Mouse (Mus musculus) midbrain, embryonic 10.5 days (tissue): ENCODE results near the gene Col8a1. TPM values are rescaled to one million over a fixed set of nuclear protein-coding genes. Genes with fewer than 3 reads are reported as not detected.

Experiments used
- DNase-seq: peaks from one replicate; pipeline ENCODE4 v3.0.0-alpha.2; 2017; ENCODE audit warnings: low spot score
- H3K27ac ChIP-seq: fragments of 300-500 bp; sonication (generic); replicated peaks from 2 replicates; pipeline ENCODE4 v1.5.1; 2016; ENCODE audit warnings: mild to moderate bottlenecking
- H3K27me3 ChIP-seq: fragments of 300-500 bp; sonication (generic); 2 replicates; pipeline ENCODE4 v1.6.1; 2016; ENCODE audit warnings: low read depth, mild to moderate bottlenecking; ENCODE audit not compliant: poor library complexity, severe bottlenecking
- H3K36me3 ChIP-seq: fragments of 300-500 bp; sonication (generic); 2 replicates; pipeline ENCODE4 v1.6.1; 2016; ENCODE audit warnings: mild to moderate bottlenecking, moderate library complexity
- H3K4me1 ChIP-seq: fragments of 300-500 bp; sonication (generic); 2 replicates; pipeline ENCODE4 v1.6.1; 2016
- H3K4me3 ChIP-seq: fragments of 300-500 bp; sonication (generic); 2 replicates; pipeline ENCODE4 v1.5.1; 2016; ENCODE audit warnings: mild to moderate bottlenecking, moderate library complexity
- H3K9me3 ChIP-seq: fragments of 300-500 bp; sonication (generic); replicated peaks from 2 replicates; pipeline ENCODE4 v1.6.1; 2016; ENCODE audit warnings: mild to moderate bottlenecking
- WGBS: fragments of 180-500 bp; shearing (Covaris S2); methylation state at CpG from one replicate; pipeline ENCODE4 v1.1.7; 2016; 5-methylcytosine and 5-hydroxymethylcytosine counted together
- polyA plus RNA-seq: library from polyadenylated mRNA; unstranded; fragments of >200 nt; fragmentation: Nextera tagmentation; extraction: Ambion mirVana; gene quantifications from 2 replicates; pipeline ENCODE4 v1.2.1, GENCODE M21; 2016

Col8a1 gene
- 0.33 and 1.1 TPM in 2 replicates for polyA plus RNA-seq

GRCm38 (mm10) chr16:57754526-57755125 is at the start of gene Col8a1:
Gene Col8a1 (minus strand): TSS chr16:57754737.
- peak; percentile 22 for DNase-seq
- Histone ChIP-seq H3K4me3 (peak within 1 kb of the TSS; percentile 58), H3K27me3 (peaks cover 25% of the 10 kb centered on the region), H3K36me3 (no peaks in the 10 kb centered on the region), H3K9me3 (no peaks in the 10 kb centered on the region), H3K27ac (peak within 1 kb of the TSS; percentile 57), H3K4me1 (peaks cover 23% of the 10 kb centered on the region)
- WGBS, result 4% methylated on average over 19 of the region's 19 CpGs

GRCm38 (mm10) chr16:57801886-57802285 is 47.3 kb upstream of the Col8a1 start:
- WGBS, result 98% methylated on average over 2 of the region's 2 CpGs

GRCm38 (mm10) chr16:57796321-57796720 is 41.8 kb upstream of the Col8a1 start:
- no peak overlapping the region for H3K4me3 ChIP-seq
- H3K27ac ChIP-seq, result no peak overlapping the region
- whole genome bisulfite sequencing, result 70% methylated on average over 6 of the region's 6 CpGs
- no peaks in the 10 kb centered on the region for H3K9me3 ChIP-seq
- no peaks in the 10 kb centered on the region for H3K4me1 ChIP-seq
- no peaks in the 10 kb centered on the region for H3K36me3 ChIP-seq
- DNase-seq, result no peak
- H3K27me3 ChIP-seq, result no peaks in the 10 kb centered on the region

More at GRCm38 (mm10) chr16:57801886-57802285, 47.3 kb upstream of the Col8a1 start:
- Histone ChIP-seq H3K4me3 (no peak overlapping the region), H3K4me1 (peaks cover 7% of the 10 kb centered on the region), H3K36me3 (no peaks in the 10 kb centered on the region), H3K27ac (no peak overlapping the region), H3K9me3 (no peaks in the 10 kb centered on the region), H3K27me3 (no peaks in the 10 kb centered on the region)
- DNase-seq, result no peak

- H3K4me3 ChIP-seq, result no peak overlapping the region
- no peak overlapping the region for H3K27ac ChIP-seq
- no peaks in the 10 kb centered on the region for H3K9me3 ChIP-seq
- H3K4me1 ChIP-seq, result no peaks in the 10 kb centered on the region
- no peaks in the 10 kb centered on the region for H3K36me3 ChIP-seq
- no peak for DNase-seq
- no peaks in the 10 kb centered on the region for H3K27me3 ChIP-seq
These were observed 24.5 kb upstream of the Col8a1 start for GRCm38 (mm10) chr16:57779011-57779410.

GRCm38 (mm10) chr16:57765615-57766014 is 11.1 kb upstream of the Col8a1 start:
- no peaks in the 10 kb centered on the region for H3K4me1 ChIP-seq
- H3K36me3 ChIP-seq, result no peaks in the 10 kb centered on the region
- H3K27me3 ChIP-seq, result no peaks in the 10 kb centered on the region
- 93% methylated on average over 3 of the region's 3 CpGs for WGBS
- no peak overlapping the region for H3K4me3 ChIP-seq
- no peak for DNase-seq
- H3K27ac ChIP-seq, result no peak overlapping the region
- H3K9me3 ChIP-seq, result no peaks in the 10 kb centered on the region

GRCm38 (mm10) chr16:57759862-57760261 is 5.3 kb upstream of the Col8a1 start:
- no peaks in the 10 kb centered on the region for H3K9me3 ChIP-seq
- peaks cover 8% of the 10 kb centered on the region for H3K27me3 ChIP-seq
- no peak overlapping the region for H3K27ac ChIP-seq
- no peak for DNase-seq
- H3K4me3 ChIP-seq, result no peak overlapping the region
- H3K36me3 ChIP-seq, result no peaks in the 10 kb centered on the region
- peaks cover 11% of the 10 kb centered on the region for H3K4me1 ChIP-seq
- WGBS, result 81% methylated on average over 2 of the region's 2 CpGs

GRCm38 (mm10) chr16:57755708-57756107 is 1.2 kb upstream of the Col8a1 start:
- H3K4me3 ChIP-seq, result peak overlapping the region; percentile 58; the same call in 1 of the 2 replicates
- no peak overlapping the region for H3K27ac ChIP-seq
- WGBS, result 56% methylated on average over 5 of the region's 5 CpGs

GRCm38 (mm10) chr16:57755241-57755640 is 704 bp upstream of the Col8a1 start:
- H3K4me1 ChIP-seq, result peaks cover 23% of the 10 kb centered on the region
- no peaks in the 10 kb centered on the region for H3K36me3 ChIP-seq
- H3K27ac ChIP-seq, result peak overlapping the region; percentile 57; the same call in 1 of the 2 replicates
- WGBS, result 26% methylated on average over 12 of the region's 12 CpGs
- peak; percentile 22 for DNase-seq
- H3K4me3 ChIP-seq, result peak overlapping the region; percentile 58
- H3K27me3 ChIP-seq, result peaks cover 25% of the 10 kb centered on the region
- H3K9me3 ChIP-seq, result no peaks in the 10 kb centered on the region

More at GRCm38 (mm10) chr16:57755708-57756107, 1.2 kb upstream of the Col8a1 start:
- no peaks in the 10 kb centered on the region for H3K9me3 ChIP-seq
- H3K36me3 ChIP-seq, result no peaks in the 10 kb centered on the region
- no peak for DNase-seq
- H3K4me1 ChIP-seq, result peaks cover 23% of the 10 kb centered on the region
- peaks cover 25% of the 10 kb centered on the region for H3K27me3 ChIP-seq

GRCm38 (mm10) chr16:57753539-57754280 is 827 bp downstream of the Col8a1 start:
- H3K27ac ChIP-seq, result no peak overlapping the region
- H3K4me3 ChIP-seq, result no peak overlapping the region
- WGBS, result 68% methylated on average over 10 of the region's 10 CpGs
- peaks cover 23% of the 10 kb centered on the region for H3K4me1 ChIP-seq
- H3K36me3 ChIP-seq, result no peaks in the 10 kb centered on the region
- no peaks in the 10 kb centered on the region for H3K9me3 ChIP-seq
- DNase-seq, result no peak
- H3K27me3 ChIP-seq, result peaks cover 25% of the 10 kb centered on the region

- Histone ChIP-seq H3K36me3 (no peaks in the 10 kb centered on the region), H3K4me1 (peaks cover 19% of the 10 kb centered on the region), H3K4me3 (no peak overlapping the region), H3K27ac (no peak overlapping the region), H3K27me3 (peaks cover 18% of the 10 kb centered on the region), H3K9me3 (no peaks in the 10 kb centered on the region)
- WGBS, result 49% methylated on average over 2 of the region's 2 CpGs
- no peak for DNase-seq
These were observed 4.0 kb downstream of the Col8a1 start for GRCm38 (mm10) chr16:57750549-57750948.

GRCm38 (mm10) chr16:57748093-57748492 is 6.4 kb downstream of the Col8a1 start:
- no peaks in the 10 kb centered on the region for H3K9me3 ChIP-seq
- H3K36me3 ChIP-seq, result no peaks in the 10 kb centered on the region
- 79% methylated on average over 3 of the region's 3 CpGs for WGBS
- H3K4me3 ChIP-seq, result no peak overlapping the region
- no peak for DNase-seq
- no peak overlapping the region for H3K27ac ChIP-seq
- H3K27me3 ChIP-seq, result 0 out of 2 replicates have a peak, but pooled peaks cover 8% of the 10 kb centered on the region
- H3K4me1 ChIP-seq, result peaks cover 4% of the 10 kb centered on the region

- WGBS, result 78% methylated on average over 2 of the region's 2 CpGs
- Histone ChIP-seq H3K27ac (no peak overlapping the region), H3K9me3 (no peaks in the 10 kb centered on the region), H3K4me1 (peaks cover 4% of the 10 kb centered on the region), H3K27me3 (0 out of 2 replicates have a peak, but pooled peaks cover 5% of the 10 kb centered on the region), H3K36me3 (no peaks in the 10 kb centered on the region), H3K4me3 (no peak overlapping the region)
- DNase-seq, result no peak
These were observed 7.0 kb downstream of the Col8a1 start for GRCm38 (mm10) chr16:57747357-57748056.
